Mouse (Mus musculus) forebrain, embryonic 14.5 days (tissue): ENCODE results near the gene Prokr2. TPM values are rescaled to one million over a fixed set of nuclear protein-coding genes. Genes with fewer than 3 reads are reported as not detected.

ENCODE experiments used
- ATAC-seq: fragments of 200-750 bp; cut with Nextera tagmentation; 2 replicates; pipeline ENCODE4 v1.8.0; 2017; ENCODE audit warnings: mild to moderate bottlenecking, moderate library complexity
- DNase-seq: peaks from one replicate; pipeline ENCODE4 v3.0.0-alpha.2; 2015; ENCODE audit warnings: low spot score
- H3K27ac ChIP-seq: fragments of 300-500 bp; sonication (generic); 2 replicates; pipeline ENCODE4 v1.5.1; 2014; ENCODE audit warnings: low read depth, mild to moderate bottlenecking, control low read depth, low read length, moderate library complexity
- H3K27me3 ChIP-seq: fragments of 300-500 bp; sonication (generic); replicated peaks from 2 replicates; pipeline ENCODE4 v1.6.1; 2014; ENCODE audit warnings: low read length, control low read depth, mixed read lengths; ENCODE audit not compliant: control insufficient read depth, insufficient read depth
- H3K36me3 ChIP-seq: fragments of 300-500 bp; sonication (generic); 2 replicates; pipeline ENCODE4 v1.6.1; 2014; ENCODE audit warnings: low read length, control low read depth; ENCODE audit not compliant: control insufficient read depth, insufficient read depth
- H3K4me1 ChIP-seq: fragments of 300-500 bp; sonication (generic); 2 replicates; pipeline ENCODE4 v1.6.1; 2014; ENCODE audit warnings: antibody characterized with exemption, low read length, control low read depth; ENCODE audit not compliant: control insufficient read depth, insufficient read depth
- H3K4me2 ChIP-seq: fragments of 300-500 bp; sonication (generic); 2 replicates; pipeline ENCODE4 v1.6.1; 2014; ENCODE audit warnings: mild to moderate bottlenecking, control low read depth, low read length
- H3K4me3 ChIP-seq: fragments of 300-500 bp; sonication (generic); 2 replicates; pipeline ENCODE4 v1.5.1; 2014; ENCODE audit warnings: low read depth, low read length, control low read depth
- H3K9ac ChIP-seq: fragments of 300-500 bp; sonication (generic); 2 replicates; pipeline ENCODE4 v1.6.1; 2014; ENCODE audit warnings: mild to moderate bottlenecking, low read length, control low read depth, moderate library complexity
- H3K9me3 ChIP-seq: fragments of 300-500 bp; sonication (generic); replicated peaks from 2 replicates; pipeline ENCODE4 v1.6.1; 2016; ENCODE audit warnings: low read length, control low read depth, mixed read lengths; ENCODE audit not compliant: control insufficient read depth
- WGBS: fragments of 180-500 bp; shearing (Covaris S2); extraction: QIAGEN DNeasy Blood & Tissue Kit; methylation state at CpG from one replicate; pipeline ENCODE4 v1.1.7; 2014; 5-methylcytosine and 5-hydroxymethylcytosine counted together
- polyA plus RNA-seq: library from polyadenylated mRNA; unstranded; fragments of >200 nt; fragmentation: Nextera tagmentation; extraction: Ambion mirVana; gene quantifications from 2 replicates; pipeline ENCODE4 v1.2.1, GENCODE M21; 2014

The Prokr2 gene
- polyA plus RNA-seq, 1 experiment from 2014 or later: 6.5 TPM

- Histone ChIP-seq H3K9ac (no peak overlapping the region), H3K4me3 (no peak overlapping the region), H3K4me2 (no peak overlapping the region), H3K9me3 (no peaks in the 10 kb centered on the region), H3K4me1 (no peaks in the 10 kb centered on the region), H3K27me3 (no peaks in the 10 kb centered on the region), H3K36me3 (no peaks in the 10 kb centered on the region), H3K27ac (no peak overlapping the region)
- DNase-seq: no peak
- no peak for ATAC-seq
- WGBS: 91% methylated on average over 9 of the region's 9 CpGs
These were observed 10.1 kb downstream of the Prokr2 start for GRCm38 (mm10) chr2:132375135-132375534.

GRCm38 (mm10) chr2:132373748-132374147, 11.5 kb downstream of the Prokr2 start:
- Histone ChIP-seq H3K27ac (no peak overlapping the region), H3K4me2 (no peak overlapping the region), H3K9ac (no peak overlapping the region), H3K27me3 (no peaks in the 10 kb centered on the region), H3K4me1 (no peaks in the 10 kb centered on the region), H3K4me3 (no peak overlapping the region), H3K9me3 (no peaks in the 10 kb centered on the region), H3K36me3 (no peaks in the 10 kb centered on the region)
- WGBS: 94% methylated on average over 17 of the region's 17 CpGs
- no peak for ATAC-seq
- DNase-seq: no peak

- Histone ChIP-seq H3K36me3 (no peaks in the 10 kb centered on the region), H3K4me3 (no peak overlapping the region), H3K4me2 (no peak overlapping the region), H3K27me3 (no peaks in the 10 kb centered on the region), H3K9me3 (no peaks in the 10 kb centered on the region), H3K9ac (no peak overlapping the region), H3K27ac (no peak overlapping the region), H3K4me1 (no peaks in the 10 kb centered on the region)
- ATAC-seq (no peak), DNase-seq (no peak)
- 85% methylated on average over 3 of the region's 3 CpGs for WGBS
These were observed 16.8 kb downstream of the Prokr2 start for GRCm38 (mm10) chr2:132368433-132368832.

GRCm38 (mm10) chr2:132343846-132344245, 41.4 kb downstream of the Prokr2 start:
- 87% methylated on average over 11 of the region's 11 CpGs for WGBS
- peak; percentile 8 for DNase-seq
- Histone ChIP-seq H3K4me1 (no peaks in the 10 kb centered on the region), H3K27me3 (no peaks in the 10 kb centered on the region), H3K4me3 (no peak overlapping the region), H3K4me2 (no peak overlapping the region), H3K9me3 (no peaks in the 10 kb centered on the region), H3K36me3 (no peaks in the 10 kb centered on the region), H3K27ac (no peak overlapping the region), H3K9ac (no peak overlapping the region)
- ATAC-seq: no peak

- H3K9me3 ChIP-seq: no peaks in the 10 kb centered on the region
- ATAC-seq (no peak), DNase-seq (no peak)
- WGBS: 91% methylated on average over 3 of the region's 3 CpGs
- H3K27me3 ChIP-seq: no peaks in the 10 kb centered on the region
- H3K4me2 ChIP-seq: no peak overlapping the region
- H3K4me1 ChIP-seq: 0 out of 2 replicates have a peak, but pooled peaks cover 3% of the 10 kb centered on the region
- H3K27ac ChIP-seq: no peak overlapping the region
- H3K9ac ChIP-seq: no peak overlapping the region
- H3K4me3 ChIP-seq: no peak overlapping the region
- H3K36me3 ChIP-seq: no peaks in the 10 kb centered on the region
These were observed 44.0 kb downstream of the Prokr2 start for GRCm38 (mm10) chr2:132341293-132341692.

- no peaks in the 10 kb centered on the region for H3K27me3 ChIP-seq
- no peak overlapping the region for H3K4me3 ChIP-seq
- ATAC-seq (no peak), DNase-seq (no peak)
- H3K4me1 ChIP-seq: 0 out of 2 replicates have a peak, but pooled peaks cover 3% of the 10 kb centered on the region
- H3K27ac ChIP-seq: no peak overlapping the region
- no peak overlapping the region for H3K4me2 ChIP-seq
- H3K9ac ChIP-seq: no peak overlapping the region
- H3K9me3 ChIP-seq: no peaks in the 10 kb centered on the region
- 90% methylated on average over 2 of the region's 2 CpGs for WGBS
- no peaks in the 10 kb centered on the region for H3K36me3 ChIP-seq
These were observed 44.9 kb downstream of the Prokr2 start for GRCm38 (mm10) chr2:132340350-132340749.

- WGBS: 80% methylated on average over 2 of the region's 2 CpGs
These were observed 48.0 kb downstream of the Prokr2 start for GRCm38 (mm10) chr2:132337202-132337601.

GRCm38 (mm10) chr2:132323541-132323940, 61.7 kb downstream of the Prokr2 start:
- no peaks in the 10 kb centered on the region for H3K4me1 ChIP-seq
- ATAC-seq (no peak), DNase-seq (no peak)
- H3K4me3 ChIP-seq: no peak overlapping the region
- no peaks in the 10 kb centered on the region for H3K27me3 ChIP-seq
- WGBS: 62% methylated on average over 4 of the region's 4 CpGs
- H3K9me3 ChIP-seq: no peaks in the 10 kb centered on the region
- H3K4me2 ChIP-seq: no peak overlapping the region
- H3K27ac ChIP-seq: no peak overlapping the region
- H3K36me3 ChIP-seq: no peaks in the 10 kb centered on the region
- H3K9ac ChIP-seq: no peak overlapping the region

More at GRCm38 (mm10) chr2:132337202-132337601, 48.0 kb downstream of the Prokr2 start:
- DNase-seq (no peak), ATAC-seq (no peak)
- H3K4me3 ChIP-seq: no peak overlapping the region
- no peaks in the 10 kb centered on the region for H3K36me3 ChIP-seq
- no peaks in the 10 kb centered on the region for H3K27me3 ChIP-seq
- no peak overlapping the region for H3K9ac ChIP-seq
- 0 out of 2 replicates have a peak, but pooled peaks cover 3% of the 10 kb centered on the region for H3K4me1 ChIP-seq
- no peaks in the 10 kb centered on the region for H3K9me3 ChIP-seq
- no peak overlapping the region for H3K4me2 ChIP-seq
- H3K27ac ChIP-seq: no peak overlapping the region

- H3K9ac ChIP-seq: no peak overlapping the region
- no peak overlapping the region for H3K27ac ChIP-seq
- H3K27me3 ChIP-seq: no peaks in the 10 kb centered on the region
- H3K4me2 ChIP-seq: no peak overlapping the region
- WGBS: 77% methylated on average over 5 of the region's 5 CpGs
- no peak for ATAC-seq
- H3K4me3 ChIP-seq: no peak overlapping the region
- no peaks in the 10 kb centered on the region for H3K4me1 ChIP-seq
- no peak for DNase-seq
- H3K36me3 ChIP-seq: no peaks in the 10 kb centered on the region
- no peaks in the 10 kb centered on the region for H3K9me3 ChIP-seq
These were observed 64.7 kb downstream of the Prokr2 start for GRCm38 (mm10) chr2:132320516-132320915.
